Mouse (Mus musculus) limb, embryonic 14.5 days (tissue): ENCODE results near the gene Gm11146. TPM values are rescaled to one million over a fixed set of nuclear protein-coding genes. Genes with fewer than 3 reads are reported as not detected.

Experiments used
- ATAC-seq: fragments of 200-750 bp; cut with Nextera tagmentation; 2 replicates; pipeline ENCODE4 v1.8.0; 2017; ENCODE audit warnings: low read depth, moderate number of reproducible peaks, moderate TSS enrichment; ENCODE audit not compliant: low FRiP score
- DNase-seq: peaks from one replicate; pipeline ENCODE4 v3.0.0-alpha.2; 2015; ENCODE audit warnings: low spot score
- H3K27ac ChIP-seq: fragments of 300-500 bp; sonication (generic); replicated peaks from 2 replicates; pipeline ENCODE4 v1.5.1; 2014; ENCODE audit warnings: low read depth, mild to moderate bottlenecking, low read length, moderate library complexity, mixed read lengths
- H3K27me3 ChIP-seq: fragments of 300-500 bp; sonication (generic); 2 replicates; pipeline ENCODE4 v1.6.1; 2014; ENCODE audit warnings: low read length, mixed read lengths; ENCODE audit not compliant: control insufficient read depth, insufficient read depth
- H3K36me3 ChIP-seq: fragments of 300-500 bp; sonication (generic); 2 replicates; pipeline ENCODE4 v1.6.1; 2014; ENCODE audit warnings: mild to moderate bottlenecking, low read length, moderate library complexity, mixed read lengths; ENCODE audit not compliant: control insufficient read depth, insufficient read depth
- H3K4me1 ChIP-seq: fragments of 300-500 bp; sonication (generic); 2 replicates; pipeline ENCODE4 v1.6.1; 2014; ENCODE audit warnings: antibody characterized with exemption, low read length, mixed read lengths; ENCODE audit not compliant: control insufficient read depth, insufficient read depth
- H3K4me2 ChIP-seq: fragments of 300-500 bp; sonication (generic); replicated peaks from 2 replicates; pipeline ENCODE4 v1.6.1; 2014; ENCODE audit warnings: low read depth, mild to moderate bottlenecking, low read length, moderate library complexity; ENCODE audit not compliant: severe bottlenecking
- H3K4me3 ChIP-seq: fragments of 300-500 bp; sonication (generic); replicated peaks from 2 replicates; pipeline ENCODE4 v1.5.1; 2014; ENCODE audit warnings: low read length
- H3K9ac ChIP-seq: fragments of 300-500 bp; sonication (generic); 2 replicates; pipeline ENCODE4 v1.6.1; 2014; ENCODE audit warnings: mild to moderate bottlenecking, low read depth, low read length, moderate library complexity; ENCODE audit not compliant: severe bottlenecking
- H3K9me3 ChIP-seq: fragments of 300-500 bp; sonication (generic); 2 replicates; pipeline ENCODE4 v1.6.1; 2016; ENCODE audit warnings: low read length; ENCODE audit not compliant: control insufficient read depth
- POLR2A ChIP-seq: fragments of 200-500 bp; IDR thresholded peaks from 2 replicates; pipeline ENCODE4 v1.8.0; 2012; ENCODE audit warnings: inconsistent platforms, mild to moderate bottlenecking, moderate library complexity, borderline replicate concordance; ENCODE audit not compliant: insufficient read depth, insufficient read length; ENCODE audit errors: extremely low read depth
- WGBS: fragments of 180-500 bp; shearing (Covaris S2); extraction: QIAGEN DNeasy Blood & Tissue Kit; methylation state at CpG from one replicate; pipeline ENCODE4 v1.1.7; 2014; 5-methylcytosine and 5-hydroxymethylcytosine counted together
- microRNA counts: library from miRNA; unstranded; fragments of <30 nt; microRNA quantifications from one replicate; lab custom pipeline; 2016
- microRNA-seq: library from miRNA; unstranded; fragments of <30 nt; microRNA quantifications from one replicate; pipeline ENCODE4, GENCODE M21; 2016
- polyA plus RNA-seq, 2 experiments: library from polyadenylated mRNA; depleted of rRNA in 1 of 2; stranded (reverse) in 1 of 2; unstranded in 1 of 2; fragments of >200 nt; fragmentation: Nextera tagmentation in 1 of 2; extraction: Ambion mirVana in 1 of 2; gene quantifications; 2 replicates each; pipeline versions ENCODE4 v1.2.1 to v1.2.3; 2012 to 2014

Gm11146 gene
- polyA plus RNA-seq, 2 experiments, result not detected

DNA sequence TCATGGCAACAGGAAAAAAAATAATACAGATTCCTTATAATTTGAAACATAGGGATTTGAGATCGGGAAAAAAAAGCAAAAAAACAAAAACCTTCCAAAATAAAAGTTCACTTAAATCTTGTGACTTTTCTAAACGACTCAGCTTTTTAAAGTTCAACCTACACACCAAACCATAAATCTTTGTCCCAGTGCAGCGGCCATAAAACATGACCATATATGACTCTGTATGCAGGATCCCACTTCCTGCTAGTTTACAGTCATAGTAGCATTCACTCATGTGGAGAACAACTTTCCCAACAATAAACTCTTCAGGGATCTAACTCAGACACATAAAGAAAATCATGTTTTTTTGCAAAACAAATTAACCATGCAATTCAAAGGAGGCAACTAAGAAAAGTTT lies 39.0 kb downstream of the Gm11146 start:
- no peak overlapping the region for H3K27ac ChIP-seq
- no peaks in the 10 kb centered on the region for H3K4me1 ChIP-seq
- H3K4me3 ChIP-seq, result no peak overlapping the region
- WGBS, result 43% methylated on average over 3 of the region's 3 CpGs
- TF ChIP-seq POLR2A, result no peak
- no peak for DNase-seq
- H3K9me3 ChIP-seq, result no peaks in the 10 kb centered on the region
- no peak overlapping the region for H3K4me2 ChIP-seq
- no peak for ATAC-seq
- no peaks in the 10 kb centered on the region for H3K36me3 ChIP-seq
- no peak overlapping the region for H3K9ac ChIP-seq
- no peaks in the 10 kb centered on the region for H3K27me3 ChIP-seq

DNA sequence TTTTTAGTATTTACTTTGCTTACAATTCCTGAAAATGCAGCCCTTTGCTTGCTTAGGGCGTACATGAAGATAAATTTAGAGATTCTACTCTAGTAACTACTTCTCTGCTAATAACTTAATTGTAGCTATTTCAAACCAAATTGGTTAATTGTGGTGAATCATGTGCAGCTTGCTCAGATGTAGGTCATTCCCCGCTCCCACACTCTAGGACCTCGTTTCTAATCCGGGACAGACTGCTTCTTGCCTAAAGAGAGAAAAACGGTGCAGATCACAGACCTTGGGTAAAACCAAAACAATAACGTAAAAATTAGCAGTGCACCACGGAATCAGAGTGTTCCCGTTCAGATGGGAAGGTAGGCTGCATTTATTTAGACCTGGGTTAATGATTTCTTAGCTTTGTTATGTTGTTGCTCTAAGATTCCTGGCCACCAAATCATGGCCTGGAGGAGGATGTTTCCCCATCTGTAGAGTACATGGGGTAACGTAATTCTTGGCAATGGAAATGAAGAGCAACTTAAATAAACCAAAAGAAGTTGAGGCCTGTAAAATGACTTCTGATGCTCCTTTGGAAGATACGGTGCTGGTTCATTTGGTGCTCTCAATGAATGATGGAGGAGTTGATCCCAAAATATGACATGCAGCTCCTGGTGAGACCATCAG lies 45.3 kb downstream of the Gm11146 start:
- no peak for TF ChIP-seq POLR2A
- no peak for DNase-seq
- Histone ChIP-seq H3K4me3 (no peak overlapping the region), H3K4me1 (no peaks in the 10 kb centered on the region), H3K36me3 (peaks cover 6% of the 10 kb centered on the region; the same call in 1 of the 2 replicates), H3K27ac (no peak overlapping the region), H3K4me2 (no peak overlapping the region), H3K9me3 (no peaks in the 10 kb centered on the region), H3K9ac (no peak overlapping the region), H3K27me3 (no peaks in the 10 kb centered on the region)
- no peak for ATAC-seq
- 84% methylated on average over 10 of the region's 10 CpGs for WGBS

DNA sequence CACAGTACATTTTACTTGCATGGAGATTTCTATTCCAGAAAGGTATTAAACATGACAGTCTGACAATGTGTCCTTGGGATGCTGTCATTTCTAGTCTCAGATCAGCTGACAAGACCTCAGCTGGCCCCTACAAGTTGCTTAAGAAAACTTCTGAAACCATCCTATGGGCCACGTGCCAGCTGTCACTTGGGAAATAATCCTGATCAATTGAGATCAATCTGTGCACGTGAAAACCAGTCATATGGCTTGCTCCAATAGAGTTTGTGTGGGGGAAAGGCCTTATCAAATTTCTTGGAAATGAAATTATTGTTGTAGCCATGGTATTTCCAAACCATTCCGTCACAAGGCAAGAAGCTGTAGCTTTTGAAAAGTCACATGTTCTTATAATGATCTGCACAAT lies 50.8 kb downstream of the Gm11146 start:
- H3K27me3 ChIP-seq, result no peaks in the 10 kb centered on the region
- H3K4me3 ChIP-seq, result no peak overlapping the region
- no peak overlapping the region for H3K4me2 ChIP-seq
- no peak overlapping the region for H3K27ac ChIP-seq
- ATAC-seq (no peak), DNase-seq (no peak)
- TF ChIP-seq POLR2A, result no peak
- H3K4me1 ChIP-seq, result no peaks in the 10 kb centered on the region
- H3K9ac ChIP-seq, result no peak overlapping the region
- no peaks in the 10 kb centered on the region for H3K36me3 ChIP-seq
- 72% methylated on average over 3 of the region's 3 CpGs for WGBS
- no peaks in the 10 kb centered on the region for H3K9me3 ChIP-seq

MicroRNAs encoded within 50 kb of the gene (microRNA counts, 519-probe panel; counts per million panel counts)
- microRNA mmu-miR-125b-5p (lab: Ali Mortazavi, UCI) (5,952 counts per million, percentile 99 among the panel's probes with 10 or more counts), microRNA mmu-miR-99a (lab: Ali Mortazavi, UCI) (4,544 counts per million, percentile 90 among the panel's probes with 10 or more counts)

Small RNAs within 50 kb of the gene (microRNA-seq; reads per million reads assigned to microRNA genes)
- gene Mir125b-2 (736 reads per million, percentile 68 among the genes with 10 or more reads in this experiment), gene Mir99a (53,130 reads per million, percentile 99 among the genes with 10 or more reads in this experiment), gene Mirlet7c-1 (127 reads per million, percentile 49 among the genes with 10 or more reads in this experiment)
